Mouse (Mus musculus) lung, postnatal 25 days (tissue): Measurements from ENCODE around the gene Ankrd44.

Experiments used
- DNase-seq: peaks from one replicate; pipeline ENCODE4 v3.0.0; 2022; ENCODE audit warnings: low spot score

Gene Ankrd44

GRCm38 (mm10) chr1:54887873-54888272 lies 38.3 kb downstream of the Ankrd44 start:
- no peak for DNase-seq

GRCm38 (mm10) chr1:54882856-54883467 lies 43.2 kb downstream of the Ankrd44 start:
- DNase-seq, result no peak

GRCm38 (mm10) chr1:54881523-54881922 lies 44.7 kb downstream of the Ankrd44 start:
- peak; percentile 48 for DNase-seq

GRCm38 (mm10) chr1:54877423-54878073 lies 48.6 kb downstream of the Ankrd44 start:
- no peak for DNase-seq

- DNase-seq, result no peak
Observed at GRCm38 (mm10) chr1:54877014-54877413, 49.2 kb downstream of the Ankrd44 start.

- DNase-seq, result no peak
Observed at GRCm38 (mm10) chr1:54874094-54874493, 52.1 kb downstream of the Ankrd44 start.

- no peak for DNase-seq
Observed at GRCm38 (mm10) chr1:54872857-54873616, 53.1 kb downstream of the Ankrd44 start.

- no peak for DNase-seq
Observed at GRCm38 (mm10) chr1:54871321-54871720, 54.9 kb downstream of the Ankrd44 start.

- DNase-seq, result no peak
Observed at GRCm38 (mm10) chr1:54870634-54871033, 55.6 kb downstream of the Ankrd44 start.

GRCm38 (mm10) chr1:54867226-54867625 lies 59.0 kb downstream of the Ankrd44 start:
- DNase-seq, result no peak

- DNase-seq, result no peak
Observed at GRCm38 (mm10) chr1:54866131-54866530, 60.1 kb downstream of the Ankrd44 start.

- DNase-seq, result no peak
Observed at GRCm38 (mm10) chr1:54864928-54865652, 61.1 kb downstream of the Ankrd44 start.

- DNase-seq, result no peak
Observed at GRCm38 (mm10) chr1:54860361-54860760, 65.8 kb downstream of the Ankrd44 start.

- no peak for DNase-seq
Observed at GRCm38 (mm10) chr1:54859876-54860275, 66.3 kb downstream of the Ankrd44 start.

GRCm38 (mm10) chr1:54858898-54859297 lies 67.3 kb downstream of the Ankrd44 start:
- no peak for DNase-seq

- DNase-seq, result no peak
Observed at GRCm38 (mm10) chr1:54856502-54856901, 69.7 kb downstream of the Ankrd44 start.

GRCm38 (mm10) chr1:54855970-54856369 lies 70.2 kb downstream of the Ankrd44 start:
- DNase-seq, result no peak

- no peak for DNase-seq
Observed at GRCm38 (mm10) chr1:54854388-54854787, 71.8 kb downstream of the Ankrd44 start.

GRCm38 (mm10) chr1:54853311-54854000 lies 72.7 kb downstream of the Ankrd44 start:
- no peak for DNase-seq

GRCm38 (mm10) chr1:54851610-54852009 lies 74.6 kb downstream of the Ankrd44 start:
- no peak for DNase-seq

- no peak for DNase-seq
Observed at GRCm38 (mm10) chr1:54850077-54850476, 76.1 kb downstream of the Ankrd44 start.

- no peak for DNase-seq
Observed at GRCm38 (mm10) chr1:54847238-54847637, 78.9 kb downstream of the Ankrd44 start.
